In the genomic region with DNA sequence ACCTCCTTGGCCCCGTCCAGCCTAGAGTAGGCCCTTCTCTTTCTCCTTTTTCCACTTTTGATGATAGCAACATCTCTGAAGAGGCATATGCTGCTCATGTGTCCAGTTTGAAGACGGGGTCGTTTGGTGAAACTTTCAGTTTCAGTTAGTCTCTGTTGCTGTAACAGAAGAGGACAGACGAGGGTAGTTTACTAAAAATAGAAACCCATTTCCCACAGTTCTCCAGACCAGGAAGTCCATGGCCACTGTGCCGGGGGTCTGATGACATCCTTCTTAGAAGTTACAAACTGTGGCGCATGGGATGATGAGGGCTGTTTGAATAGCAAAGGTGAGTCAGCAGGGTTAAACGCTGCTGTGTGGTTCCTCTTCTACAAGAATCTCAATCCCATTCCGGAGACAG, we compare ENCODE assay signal across 21 mouse cellular contexts. TPM values are rescaled to one million over a fixed set of nuclear protein-coding genes. Genes with fewer than 3 reads are reported as not detected.
DNase-seq lines count a peak whose midpoint lies in the region; ATAC-seq and TF ChIP-seq lines count a peak whose summit lies in the region.
"Had no signal": no experiment of that assay in that cellular context is flagged by ENCODE, and none has a peak within 500 bp of the region (broad histone marks: within the 10 kb centered on the region; RNA-seq: fewer than 3 reads in every experiment).

Gene Glrp1, minus strand, starts transcription at position 278 of the 400 bp plus-strand sequence.

- no peak within 1 kb of the TSS for H3K4me2 ChIP-seq in hindbrain, embryonic 13.5 days
- H3K4me2 ChIP-seq: heart, embryonic 11.5 days; kidney, embryonic 15.5 days; neural tube, embryonic 12.5 days had no signal

- no peaks in the 10 kb centered on the region for H3K9me3 ChIP-seq in heart, embryonic 10.5 days
- H3K9me3 ChIP-seq in embryonic facial prominence, embryonic 10.5 days: no peaks in the 10 kb centered on the region
- no peaks in the 10 kb centered on the region for H3K9me3 ChIP-seq in hindbrain, embryonic 13.5 days
- H3K9me3 ChIP-seq: kidney, embryonic 15.5 days; neural tube, embryonic 12.5 days had no signal

- no peak for ATAC-seq in hindbrain, embryonic 13.5 days (ENCODE audit: low FRiP score)
- ATAC-seq: activated CD4-positive, CD25-positive, alpha-beta regulatory T cell, adult 4 months; forebrain, postnatal 0 days; midbrain, embryonic 16.5 days had no signal

- DNase-seq in heart, embryonic 10.5 days (ENCODE audit: low spot score): no peak
- DNase-seq in heart, postnatal 25 days (ENCODE audit: low spot score): no peak
- peak; percentile 20 for DNase-seq in thymus, postnatal 0 days (ENCODE audit: low spot score)
- no peak for DNase-seq in thymus, adult 2 months
- DNase-seq in embryonic facial prominence, embryonic 10.5 days (ENCODE audit: low spot score): no peak
- DNase-seq in Muller cell, postnatal 12 days (ENCODE audit: inconsistent ontology term): no peak
- DNase-seq: cerebellum, postnatal 25 days; forebrain, postnatal 0 days had no signal

- H3K27me3 ChIP-seq in heart, embryonic 10.5 days (ENCODE audit: insufficient read depth, poor library complexity, severe bottlenecking): no peaks in the 10 kb centered on the region
- H3K27me3 ChIP-seq in thymus, adult 2 months (ENCODE audit: control insufficient read depth, insufficient read depth, low read length): no peaks in the 10 kb centered on the region
- H3K27me3 ChIP-seq in embryonic facial prominence, embryonic 10.5 days (replicated peaks; ENCODE audit: low read depth, poor library complexity, severe bottlenecking): no peaks in the 10 kb centered on the region
- peaks cover 3% of the 10 kb centered on the region; the same call in 1 of the 2 replicates for H3K27me3 ChIP-seq in hindbrain, embryonic 13.5 days
- H3K27me3 ChIP-seq: kidney, embryonic 15.5 days had no signal

- WGBS in heart, embryonic 10.5 days: 68% methylated on average over 8 of the region's 8 CpGs
- WGBS in thymus, adult 2 months: 20% methylated on average over 8 of the region's 8 CpGs
- 10% methylated on average over 8 of the region's 8 CpGs for WGBS in macrophage (ENCODE audit: missing documents)
- 77% methylated on average over 8 of the region's 8 CpGs for WGBS in embryonic facial prominence, embryonic 10.5 days
- 89% methylated on average over 8 of the region's 8 CpGs for WGBS in hindbrain, embryonic 13.5 days

- no peak for TF ChIP-seq CTCF in thymus, adult 2 months (IDR thresholded peaks at IDR 0.05; ENCODE audit: borderline replicate concordance, control insufficient read depth, extremely low read depth, insufficient read depth, low read length, poor library complexity)

- no peaks in the 10 kb centered on the region for H3K36me3 ChIP-seq in heart, embryonic 10.5 days
- H3K36me3 ChIP-seq in thymus, adult 2 months (ENCODE audit: control insufficient read depth, insufficient read depth, low read length): no peaks in the 10 kb centered on the region
- no peaks in the 10 kb centered on the region for H3K36me3 ChIP-seq in macrophage (ENCODE audit: inconsistent target)
- no peaks in the 10 kb centered on the region for H3K36me3 ChIP-seq in embryonic facial prominence, embryonic 10.5 days (replicated peaks)
- no peaks in the 10 kb centered on the region for H3K36me3 ChIP-seq in hindbrain, embryonic 13.5 days
- H3K36me3 ChIP-seq: kidney, embryonic 15.5 days; neural tube, embryonic 12.5 days had no signal

- H3K9ac ChIP-seq in hindbrain, embryonic 13.5 days: no peak within 1 kb of the TSS
- H3K9ac ChIP-seq: forebrain, postnatal 0 days; kidney, embryonic 15.5 days; neural tube, embryonic 12.5 days had no signal

- peak within 1 kb of the TSS; percentile 57; the same call in 1 of the 2 replicates for H3K27ac ChIP-seq in heart, embryonic 10.5 days
- no peak within 1 kb of the TSS for H3K27ac ChIP-seq in thymus, adult 2 months (ENCODE audit: control insufficient read depth, insufficient read depth, low read length)
- H3K27ac ChIP-seq in macrophage: no peak within 1 kb of the TSS
- H3K27ac ChIP-seq in embryonic facial prominence, embryonic 10.5 days (replicated peaks): no peak within 1 kb of the TSS
- H3K27ac ChIP-seq in hindbrain, embryonic 13.5 days: no peak within 1 kb of the TSS
- H3K27ac ChIP-seq: kidney, embryonic 15.5 days; layer of hippocampus, adult 2 months; left cerebral cortex, adult 2 months; neural tube, embryonic 12.5 days had no signal

- no peaks in the 10 kb centered on the region for H3K79me2 ChIP-seq in macrophage (ENCODE audit: inconsistent target)

- intact Hi-C loops in heart, postnatal 25 days (cut with DNase I): no loop called here

- no peak for TF ChIP-seq POLR2A in thymus, adult 2 months (IDR thresholded peaks at IDR 0.05; ENCODE audit: control insufficient read depth, extremely low read depth, insufficient read depth, low read length, poor library complexity)

- no peak within 1 kb of the TSS for H3K4me3 ChIP-seq in heart, embryonic 10.5 days
- H3K4me3 ChIP-seq in thymus, adult 2 months (ENCODE audit: control insufficient read depth, insufficient read depth, low read length): no peak within 1 kb of the TSS
- H3K4me3 ChIP-seq in macrophage (ENCODE audit: inconsistent target): peak within 1 kb of the TSS; percentile 10; the same call in 1 of the 2 replicates
- H3K4me3 ChIP-seq in embryonic facial prominence, embryonic 10.5 days: no peak within 1 kb of the TSS
- no peak within 1 kb of the TSS for H3K4me3 ChIP-seq in hindbrain, embryonic 13.5 days
- H3K4me3 ChIP-seq: kidney, embryonic 15.5 days; layer of hippocampus, adult 2 months; left cerebral cortex, adult 2 months; neural tube, embryonic 12.5 days had no signal

- H3K4me1 ChIP-seq in heart, embryonic 10.5 days: peaks cover 19% of the 10 kb centered on the region
- H3K4me1 ChIP-seq in thymus, adult 2 months (replicated peaks; ENCODE audit: control insufficient read depth, insufficient read depth, low read length): peaks cover 16% of the 10 kb centered on the region
- peaks cover 17% of the 10 kb centered on the region for H3K4me1 ChIP-seq in embryonic facial prominence, embryonic 10.5 days
- peaks cover 8% of the 10 kb centered on the region for H3K4me1 ChIP-seq in hindbrain, embryonic 13.5 days (replicated peaks)
- H3K4me1 ChIP-seq: neural tube, embryonic 12.5 days had no signal

RNA-seq across cellular contexts. Expression of gene Glrp1, which starts in this region (rescaled TPM):
- 0.10 TPM in 1 of 2 replicates, not detected in the other for polyA plus RNA-seq in heart, embryonic 10.5 days (2016; fragmentation: Nextera tagmentation; extraction: Ambion mirVana)
- total RNA-seq in heart, postnatal 25 days (2021): not detected
- 0.13 and 0.31 TPM in 2 replicates for polyA plus RNA-seq in thymus, postnatal 0 days (2015; fragmentation: Nextera tagmentation; extraction: Ambion mirVana)
- 0.04 and 0.10 TPM in 2 replicates for polyA plus RNA-seq in thymus, adult 2 months (2012; rRNA removed)
- total RNA-seq in macrophage (2018; cell fraction: chromatin; rRNA removed): 1 to 10 TPM in 14 of 26 experiments, under 1 TPM in 3, not detected in 9; 0.47 to 7.3 (median 2.7) TPM
- total RNA-seq in macrophage (2018; cell fraction: cytosol; rRNA removed): 1 to 10 TPM in 10 of 26 experiments, under 1 TPM in 12, not detected in 4; 0.09 to 2.1 (median 0.96) TPM
- 1 to 10 TPM in 15 of 26 experiments, under 1 TPM in 8, not detected in 3; 0.30 to 9.0 (median 4.2) TPM for total RNA-seq in macrophage (2018; cell fraction: nucleus; rRNA removed)
- polyA plus RNA-seq in macrophage (2018): 0.17 to 0.66 TPM (median 0.42 TPM) in 3 replicates
- 0.12 TPM in 1 of 2 replicates, not detected in the other for polyA plus RNA-seq in embryonic facial prominence, embryonic 10.5 days (2016; fragmentation: Nextera tagmentation; extraction: Ambion mirVana)
- polyA plus RNA-seq in hindbrain, embryonic 13.5 days (2015; fragmentation: Nextera tagmentation; extraction: Ambion mirVana): not detected in 2 replicates
- total RNA-seq: adrenal gland, postnatal 4 days; gastrocnemius, adult 8-10 months; layer of hippocampus, adult 2 months; left cerebral cortex, adult 2 months had no signal
- polyA plus RNA-seq: activated CD4-positive, CD25-positive, alpha-beta regulatory T cell, adult 4 months; embryonic facial prominence, embryonic 11.5 days; kidney, embryonic 15.5 days; limb, embryonic 14.5 days; midbrain, embryonic 16.5 days; neural tube, embryonic 12.5 days had no signal

Comparison
In these comparisons a context has a peak if more than half of its experiments do, and no peak if none do; other contexts are left out.
1. Peak in DNase-seq in thymus, postnatal 0 days; RNA of the gene not detected or under 1 TPM.